Mouse (Mus musculus): ENCODE measurements at regions not wholly inside any gene's neighbourhood (a gene's known extent, or its start where the extent isn't known, plus 50 kb on each side); places are given as distances from the start of the nearest gene placed in this dataset.

GRCm38 (mm10) chr10:119138237-119138636 lies 101.6 kb downstream of the Cand1 start:
- TF ChIP-seq MAX (IDR thresholded peaks at IDR 0.05; ENCODE audit: low read length) = no peak
- no peak for TF ChIP-seq NRF1 (IDR thresholded peaks at IDR 0.05; ENCODE audit: insufficient read depth, low read depth, low read length, poor library complexity, severe bottlenecking)
- TF ChIP-seq HCFC1 (IDR thresholded peaks at IDR 0.05; ENCODE audit: low read depth, low read length) = no peak
- TF ChIP-seq RCOR1 (IDR thresholded peaks at IDR 0.05; ENCODE audit: low read depth, low read length) = no peak
- TF ChIP-seq NELFE (IDR thresholded peaks at IDR 0.05; ENCODE audit: low read depth, low read length) = no peak
- no peak for TF ChIP-seq ZKSCAN1 (IDR thresholded peaks at IDR 0.05; ENCODE audit: low read depth, low read length)
- no peak for TF ChIP-seq SMC3 (IDR thresholded peaks at IDR 0.05; ENCODE audit: low read depth, low read length)
- no peak for TF ChIP-seq RAD21 (IDR thresholded peaks at IDR 0.05; ENCODE audit: low read depth, low read length)
- no peak for TF ChIP-seq TBP (IDR thresholded peaks at IDR 0.05; ENCODE audit: low read depth, low read length)
- no peak for TF ChIP-seq ETS1 (IDR thresholded peaks at IDR 0.05; ENCODE audit: low read depth, low read length)
- TF ChIP-seq USF1 (IDR thresholded peaks at IDR 0.05; ENCODE audit: low read depth, low read length) = no peak
- no peak for TF ChIP-seq ZMIZ1 (IDR thresholded peaks at IDR 0.05; ENCODE audit: low read depth, low read length)
- no peak for TF ChIP-seq EP300 (IDR thresholded peaks at IDR 0.05; ENCODE audit: low read depth in 1 of 2, low read length in 2 of 2)
- H3K4me3 ChIP-seq (ENCODE audit: control insufficient read depth in 1 of 2, insufficient read depth in 1 of 2, low read depth in 2 of 2, low read length in 2 of 2) = no peak overlapping the region
- no peaks in the 10 kb centered on the region for H3K27me3 ChIP-seq (ENCODE audit: control insufficient read depth in 1 of 2, insufficient read depth in 2 of 2, low read length in 2 of 2)
- DNase-seq (ENCODE audit: low read depth, low spot score) = no peak
- no peak overlapping the region for H3K9ac ChIP-seq (ENCODE audit: control insufficient read depth, low read depth, low read length, poor library complexity, severe bottlenecking)
- H3K36me3 ChIP-seq (ENCODE audit: control insufficient read depth in 1 of 2, insufficient read depth in 2 of 2, low read length in 2 of 2) = no peaks in the 10 kb centered on the region
- H3K4me1 ChIP-seq (ENCODE audit: control insufficient read depth in 1 of 2, insufficient read depth in 2 of 2, low read length in 2 of 2) = no peaks in the 10 kb centered on the region
- no peaks in the 10 kb centered on the region for H3K9me3 ChIP-seq (replicated peaks; ENCODE audit: insufficient read depth, low read length)
- H3K27ac ChIP-seq (ENCODE audit: control insufficient read depth, low read depth, low read length) = no peak overlapping the region
- no peaks in the 10 kb centered on the region for H3K79me2 ChIP-seq (ENCODE audit: control insufficient read depth, insufficient read depth, low read length, poor library complexity)

- Histone ChIP-seq H3K79me2 (ENCODE audit: control insufficient read depth, insufficient read depth, low read length, poor library complexity) (no peaks in the 10 kb centered on the region), H3K27ac (ENCODE audit: control insufficient read depth, low read depth, low read length) (no peak overlapping the region), H3K4me1 (ENCODE audit: control insufficient read depth in 1 of 2, insufficient read depth in 2 of 2, low read length in 2 of 2) (no peaks in the 10 kb centered on the region), H3K27me3 (ENCODE audit: control insufficient read depth in 1 of 2, insufficient read depth in 2 of 2, low read length in 2 of 2) (no peaks in the 10 kb centered on the region), H3K9me3 (replicated peaks; ENCODE audit: insufficient read depth, low read length) (no peaks in the 10 kb centered on the region), H3K4me3 (ENCODE audit: control insufficient read depth in 1 of 2, insufficient read depth in 1 of 2, low read depth in 2 of 2, low read length in 2 of 2) (no peak overlapping the region), H3K9ac (ENCODE audit: control insufficient read depth, low read depth, low read length, poor library complexity, severe bottlenecking) (no peak overlapping the region), H3K36me3 (ENCODE audit: control insufficient read depth in 1 of 2, insufficient read depth in 2 of 2, low read length in 2 of 2) (no peaks in the 10 kb centered on the region)
- no peak for DNase-seq (ENCODE audit: low read depth, low spot score)
- TF ChIP-seq MAZ (IDR thresholded peaks at IDR 0.05; ENCODE audit: low read depth, low read length) = no peak
- no peak for TF ChIP-seq SMC3 (IDR thresholded peaks at IDR 0.05; ENCODE audit: low read depth, low read length)
- no peak for TF ChIP-seq JUND (IDR thresholded peaks at IDR 0.05; ENCODE audit: low read depth, low read length)
- TF ChIP-seq RCOR1 (IDR thresholded peaks at IDR 0.05; ENCODE audit: low read depth, low read length) = no peak
- no peak for TF ChIP-seq SIN3A (IDR thresholded peaks at IDR 0.05; ENCODE audit: low read length)
- no peak for TF ChIP-seq ZKSCAN1 (IDR thresholded peaks at IDR 0.05; ENCODE audit: low read depth, low read length)
- no peak for TF ChIP-seq CHD2 (IDR thresholded peaks at IDR 0.05; ENCODE audit: low read length)
- TF ChIP-seq USF2 (IDR thresholded peaks at IDR 0.05; ENCODE audit: borderline replicate concordance in 1 of 2, insufficient read depth in 1 of 2, low read depth in 1 of 2, low read length in 2 of 2) = no peak
- no peak for TF ChIP-seq MAX (IDR thresholded peaks at IDR 0.05; ENCODE audit: low read length)
- no peak for TF ChIP-seq HCFC1 (IDR thresholded peaks at IDR 0.05; ENCODE audit: low read depth, low read length)
- TF ChIP-seq MYB (IDR thresholded peaks at IDR 0.05; ENCODE audit: low read depth, low read length) = no peak
- TF ChIP-seq KAT2A (conservative IDR thresholded peaks at IDR 0.05; ENCODE audit: low read depth, low read length) = no peak
- no peak for TF ChIP-seq TBP (IDR thresholded peaks at IDR 0.05; ENCODE audit: low read depth, low read length)
Observed at GRCm38 (mm10) chr10:119135489-119135924, 104.3 kb downstream of the Cand1 start.
